Mouse (Mus musculus): ENCODE measurements around the gene C2cd2. TPM values are rescaled to one million over a fixed set of nuclear protein-coding genes. Genes with fewer than 3 reads are reported as not detected.
"Not testable (repeated sequence)": the region's sequence is repeated elsewhere in the genome, so short reads cannot be mapped to it uniquely, and the experiment has no call there.

C2cd2 gene
- total and polyA plus RNA-seq, 3 experiments, result 7.7 to 14.5 (median 11.2) TPM

- Histone ChIP-seq H3K27me3 (replicated peaks) (no peaks in the 10 kb centered on the region), H3K9me3 (replicated peaks; ENCODE audit: low read length) (no peaks in the 10 kb centered on the region), H3K36me3 (replicated peaks in 1 of 2; ENCODE audit: control insufficient read depth in 1 of 2, insufficient read depth in 1 of 2, low read length in 1 of 2) (peaks cover 45 to 74% of the 10 kb centered on the region in 2 experiments), H3K9ac (ENCODE audit: insufficient read depth, low read depth) (no peak overlapping the region), H3K79me2 (replicated peaks; ENCODE audit: control insufficient read depth, extremely low read depth, insufficient read depth, poor library complexity, severe bottlenecking) (no peaks in the 10 kb centered on the region), H3K4me1 (ENCODE audit: control insufficient read depth in 1 of 2, insufficient read depth in 2 of 2) (peaks cover 3 to 8% of the 10 kb centered on the region in 2 experiments; a peak in 2 of 4 replicates), H3K4me3 (replicated peaks in 1 of 3; ENCODE audit: low read depth in 2 of 3, low read length in 2 of 3, poor library complexity in 1 of 3) (no peak overlapping the region), H3K4me2 (ENCODE audit: insufficient read depth, low read depth, poor library complexity, severe bottlenecking) (no peak overlapping the region), H3K27ac (ENCODE audit: insufficient read depth, low read depth) (no peak overlapping the region)
- TF ChIP-seq HCFC1 (IDR thresholded peaks at IDR 0.05; ENCODE audit: low read depth, low read length), result no peak
- TF ChIP-seq ZC3H11A (IDR thresholded peaks at IDR 0.05; ENCODE audit: low read depth, low read length), result no peak
- no peak for TF ChIP-seq MAZ (IDR thresholded peaks at IDR 0.05; ENCODE audit: low read depth, low read length)
- no peak for TF ChIP-seq NRF1 (IDR thresholded peaks at IDR 0.05; ENCODE audit: low read depth, low read length)
- TF ChIP-seq UBTF (IDR thresholded peaks at IDR 0.05; ENCODE audit: low read depth, low read length), result no peak
- TF ChIP-seq RAD21 (IDR thresholded peaks at IDR 0.05; ENCODE audit: low read depth, low read length), result no peak
- TF ChIP-seq POLR2A (IDR thresholded peaks at IDR 0.05; ENCODE audit: low read depth, low read length), result no peak
- TF ChIP-seq ZMIZ1 (IDR thresholded peaks at IDR 0.05; ENCODE audit: low read depth, low read length), result no peak
- no peak for TF ChIP-seq JUN (IDR thresholded peaks at IDR 0.05; ENCODE audit: insufficient read depth, low read depth, low read length)
- DNase-seq (ENCODE audit: extremely low read depth), result no peak
- in situ Hi-C loops (cut with MboI; ENCODE audit: low pct_ligation_motif_present, low pct_unique_long_range_greater_than_20kb, low sequenced_read_pairs) (no loop called here), dilution Hi-C loops (cut with MboI; ENCODE audit: extremely low pct_ligation_motif_present, extremely low pct_unique_long_range_greater_than_20kb, low sequenced_read_pairs) (no loop called here)
Measured at GRCm38 (mm10) chr16:97950061-97950460, 12.3 kb downstream of the C2cd2 start.

GRCm38 (mm10) chr16:97948836-97949235, 13.6 kb downstream of the C2cd2 start:
- Histone ChIP-seq H3K4me2 (ENCODE audit: insufficient read depth, low read depth, poor library complexity, severe bottlenecking) (no peak overlapping the region), H3K27me3 (replicated peaks) (no peaks in the 10 kb centered on the region), H3K27ac (ENCODE audit: insufficient read depth, low read depth) (no peak overlapping the region), H3K36me3 (replicated peaks in 1 of 2; ENCODE audit: control insufficient read depth in 1 of 2, insufficient read depth in 1 of 2, low read length in 1 of 2) (peaks cover 42 to 67% of the 10 kb centered on the region in 2 experiments), H3K9ac (ENCODE audit: insufficient read depth, low read depth) (no peak overlapping the region), H3K4me3 (replicated peaks in 1 of 3; ENCODE audit: low read depth in 2 of 3, low read length in 2 of 3, poor library complexity in 1 of 3) (no peak overlapping the region), H3K79me2 (replicated peaks; ENCODE audit: control insufficient read depth, extremely low read depth, insufficient read depth, poor library complexity, severe bottlenecking) (no peaks in the 10 kb centered on the region), H3K9me3 (replicated peaks; ENCODE audit: low read length) (no peaks in the 10 kb centered on the region), H3K4me1 (ENCODE audit: control insufficient read depth in 1 of 2, insufficient read depth in 2 of 2) (peaks cover 3 to 8% of the 10 kb centered on the region in 2 experiments; a peak in 2 of 4 replicates)
- in situ Hi-C loops (cut with MboI; ENCODE audit: low pct_ligation_motif_present, low pct_unique_long_range_greater_than_20kb, low sequenced_read_pairs) (no loop called here), dilution Hi-C loops (cut with MboI; ENCODE audit: extremely low pct_ligation_motif_present, extremely low pct_unique_long_range_greater_than_20kb, low sequenced_read_pairs) (no loop called here)
- TF ChIP-seq CTCF (conservative IDR thresholded peaks at IDR 0.05 in 1 of 2, IDR thresholded peaks at IDR 0.05 in 1 of 2; ENCODE audit: low read depth in 2 of 2, low read length in 2 of 2) (no peak), ZMIZ1 (IDR thresholded peaks at IDR 0.05; ENCODE audit: low read depth, low read length) (no peak), MAX (IDR thresholded peaks at IDR 0.05; ENCODE audit: low read length) (no peak), BHLHE40 (IDR thresholded peaks at IDR 0.05; ENCODE audit: low read depth, low read length) (0 out of 2 replicates have a peak, but pooled peaks have one; percentile 18), IRF4 (IDR thresholded peaks at IDR 0.05; ENCODE audit: low read depth, low read length) (no peak), MXI1 (IDR thresholded peaks at IDR 0.05; ENCODE audit: low read depth, low read length) (no peak), ZKSCAN1 (IDR thresholded peaks at IDR 0.05; ENCODE audit: borderline replicate concordance, low read depth, low read length) (no peak), CHD1 (IDR thresholded peaks at IDR 0.05; ENCODE audit: low read depth, low read length) (no peak), EP300 (IDR thresholded peaks at IDR 0.05; ENCODE audit: low read length) (no peak)
- peak; percentile 69 for DNase-seq (ENCODE audit: extremely low read depth)

- H3K4me1 ChIP-seq (ENCODE audit: control insufficient read depth in 1 of 2, insufficient read depth in 2 of 2); H3K79me2 ChIP-seq (replicated peaks; ENCODE audit: control insufficient read depth, extremely low read depth, insufficient read depth, poor library complexity, severe bottlenecking); dilution Hi-C loops (cut with MboI; ENCODE audit: extremely low pct_ligation_motif_present, extremely low pct_unique_long_range_greater_than_20kb, low sequenced_read_pairs); H3K27ac ChIP-seq (ENCODE audit: insufficient read depth, low read depth); H3K9me3 ChIP-seq (replicated peaks; ENCODE audit: low read length); H3K9ac ChIP-seq (ENCODE audit: insufficient read depth, low read depth); H3K4me2 ChIP-seq (ENCODE audit: insufficient read depth, low read depth, poor library complexity, severe bottlenecking); H3K4me3 ChIP-seq (replicated peaks in 1 of 3; ENCODE audit: low read depth in 2 of 3, low read length in 2 of 3, poor library complexity in 1 of 3); DNase-seq (ENCODE audit: extremely low read depth); in situ Hi-C loops (cut with MboI; ENCODE audit: low pct_ligation_motif_present, low pct_unique_long_range_greater_than_20kb, low sequenced_read_pairs); H3K27me3 ChIP-seq (replicated peaks): not testable (repeated sequence)
- H3K36me3 ChIP-seq (replicated peaks in 1 of 2; ENCODE audit: control insufficient read depth in 1 of 2, insufficient read depth in 1 of 2, low read length in 1 of 2), result peaks cover 27 to 49% of the 10 kb centered on the region in 2 experiments
Measured at GRCm38 (mm10) chr16:97946993-97947392, 15.4 kb downstream of the C2cd2 start.

All from CH12.LX (cell line).